Mouse (Mus musculus) embryo, embryonic 10 days (tissue): ENCODE measurements at regions not wholly inside any gene's neighbourhood (a gene's known extent, or its start where the extent isn't known, plus 50 kb on each side); places are given as distances from the start of the nearest gene placed in this dataset.

Source experiments
- DNase-seq: peaks from one replicate; pipeline ENCODE4 v3.0.0-alpha.2; 2015; ENCODE audit warnings: low spot score

DNA sequence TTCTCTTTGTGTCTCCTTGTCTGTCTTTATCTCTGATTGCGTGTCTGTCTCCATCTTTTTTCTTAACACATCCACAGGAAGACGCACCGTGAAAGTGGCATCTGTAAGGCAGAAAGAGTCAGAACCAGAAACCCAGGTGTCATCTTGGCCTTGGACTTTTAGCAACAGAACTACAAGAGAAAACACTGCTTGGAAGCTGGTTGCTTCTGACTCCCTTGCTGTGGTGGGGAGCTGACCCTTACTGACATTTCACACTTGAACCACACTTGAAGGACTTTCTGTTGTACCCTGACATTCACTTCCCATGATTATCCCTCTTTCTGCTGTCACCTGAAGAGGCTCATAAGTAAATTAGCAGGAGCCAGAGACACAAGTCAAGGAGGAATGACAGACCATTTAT is 180.6 kb downstream of the Irx2 start:
- no peak for DNase-seq

- no peak for DNase-seq
These were observed 182.0 kb downstream of the Irx2 start for GRCm38 (mm10) chr13:72810626-72811025.

GRCm38 (mm10) chr13:72814616-72815015 is 186.0 kb downstream of the Irx2 start:
- DNase-seq, result no peak

- DNase-seq, result peak; percentile 74
These were observed 186.8 kb downstream of the Irx2 start for GRCm38 (mm10) chr13:72815236-72815932.

GRCm38 (mm10) chr13:72815933-72816553 is 187.4 kb downstream of the Irx2 start:
- peak; percentile 30 for DNase-seq

- DNase-seq, result peak; percentile 5
These were observed 188.2 kb downstream of the Irx2 start for GRCm38 (mm10) chr13:72816856-72817255.

DNA sequence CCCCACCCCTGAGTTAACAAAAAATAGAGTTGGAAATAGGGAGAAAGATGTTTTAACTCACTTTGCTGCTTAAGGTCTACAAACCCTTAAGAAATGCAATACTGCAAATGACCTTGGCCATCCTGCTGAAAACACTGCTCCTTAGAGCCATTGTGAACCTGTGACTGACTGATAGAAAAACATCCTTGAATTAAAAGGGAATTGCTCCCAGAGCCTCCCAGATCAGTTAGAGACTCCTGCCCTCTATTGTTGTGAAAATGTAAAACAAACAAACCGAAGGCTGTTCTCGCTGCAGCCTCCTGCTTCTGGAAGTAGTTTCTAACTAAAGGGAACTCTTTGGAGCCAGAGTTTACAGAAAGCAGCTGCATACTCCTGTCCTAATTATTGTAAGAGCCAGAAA is 188.9 kb downstream of the Irx2 start:
- peak; percentile 7 for DNase-seq

DNA sequence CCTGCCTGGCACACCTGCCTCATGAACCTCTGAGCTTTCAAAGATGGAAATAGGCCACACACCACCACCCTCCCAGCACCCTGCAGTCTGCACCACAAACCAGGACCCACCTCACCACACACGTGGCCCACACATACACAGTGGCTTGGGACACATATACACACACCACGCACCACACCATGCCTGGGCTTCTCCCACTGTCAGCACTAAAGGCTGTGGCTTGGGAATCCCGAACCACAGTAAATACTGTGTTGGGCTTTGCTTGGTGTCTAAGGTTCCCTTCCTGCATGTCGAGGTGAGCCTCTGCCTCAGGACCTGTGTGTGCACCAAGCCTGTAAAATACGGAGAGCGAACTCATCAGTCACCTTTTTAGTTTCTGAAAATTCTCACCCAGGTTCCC is 189.3 kb downstream of the Irx2 start:
- DNase-seq, result peak; percentile 32

DNA sequence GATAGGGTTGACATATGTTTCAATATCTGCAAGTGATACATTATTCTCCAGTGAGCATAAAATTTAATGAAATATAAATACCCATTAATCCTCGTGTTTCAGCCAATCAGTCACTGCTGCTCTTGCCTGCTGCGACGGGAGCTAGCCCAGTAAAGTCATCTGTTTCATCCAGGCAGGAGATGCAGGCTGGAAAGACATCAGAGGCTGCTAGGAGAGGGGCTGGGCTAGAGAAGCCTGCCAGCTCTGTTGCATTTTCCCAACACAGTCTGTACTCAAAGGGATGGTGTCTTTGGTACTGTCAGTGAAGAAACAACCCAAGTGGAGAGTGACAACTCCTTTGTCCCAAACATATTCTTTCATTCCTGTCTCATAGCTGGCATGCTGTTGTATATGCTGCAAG is 198.0 kb downstream of the Irx2 start:
- DNase-seq, result no peak

GRCm38 (mm10) chr13:72829331-72829730 is 200.7 kb downstream of the Irx2 start:
- no peak for DNase-seq

DNA sequence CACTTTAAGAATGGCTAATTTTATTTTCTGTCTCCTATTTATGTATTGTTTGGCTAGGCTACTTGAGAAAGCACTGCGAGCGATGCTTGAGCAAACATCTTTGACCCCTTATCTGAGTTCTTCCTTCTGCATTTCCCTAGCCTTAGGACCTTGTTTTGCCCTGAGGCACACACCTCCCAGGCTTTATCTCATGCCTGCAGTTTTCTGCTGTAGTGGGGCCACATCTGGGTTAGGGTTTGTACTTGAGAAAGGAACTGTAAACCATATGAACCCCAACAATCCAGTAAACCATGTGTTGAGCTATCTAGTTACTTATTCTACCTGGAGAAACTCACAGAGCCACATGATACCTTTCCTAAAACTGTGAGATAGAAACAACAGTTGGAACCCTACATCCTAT is 204.7 kb downstream of the Irx2 start:
- DNase-seq, result no peak

DNA sequence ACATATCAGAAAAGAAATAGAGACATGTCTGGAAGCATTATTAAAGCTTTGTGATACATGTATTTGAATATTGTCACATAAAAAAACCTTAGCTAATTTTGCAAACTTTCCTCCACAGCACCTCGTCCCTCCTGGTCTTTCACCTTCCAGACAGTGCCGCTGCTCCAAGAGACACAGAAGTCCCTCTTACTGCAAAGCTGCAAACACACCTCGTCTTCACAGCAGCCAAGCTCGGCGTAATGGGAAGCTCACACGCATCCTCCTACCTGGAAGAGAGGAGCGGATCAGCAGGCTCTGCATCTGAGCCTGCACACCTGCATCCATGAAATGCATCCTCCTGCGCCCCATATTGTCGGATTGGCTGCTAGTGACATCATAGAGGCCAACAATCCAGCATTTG is 208.4 kb downstream of the Irx2 start:
- DNase-seq, result no peak

DNA sequence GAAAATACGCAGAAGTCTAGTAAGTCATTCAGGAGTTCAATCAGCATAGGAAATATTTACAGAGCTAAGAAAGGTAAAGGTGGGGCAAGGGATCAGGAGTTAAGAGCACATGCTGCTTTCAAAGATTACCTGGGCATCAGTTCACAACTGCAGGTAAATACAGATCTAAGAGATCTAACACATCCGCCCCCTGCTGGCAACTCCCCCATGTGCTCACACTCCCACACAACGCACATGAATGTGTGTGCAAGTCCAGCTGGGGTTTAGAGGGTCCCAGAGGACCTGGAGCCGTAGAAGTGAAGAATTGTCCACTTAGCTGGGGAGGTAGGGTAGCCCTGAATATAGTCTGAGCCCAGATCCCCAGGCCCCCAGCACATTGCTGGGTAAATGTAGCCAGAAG is 219.5 kb downstream of the Irx2 start:
- DNase-seq, result no peak

- no peak for DNase-seq
These were observed 221.2 kb downstream of the Irx2 start for GRCm38 (mm10) chr13:72849841-72850240.

DNA sequence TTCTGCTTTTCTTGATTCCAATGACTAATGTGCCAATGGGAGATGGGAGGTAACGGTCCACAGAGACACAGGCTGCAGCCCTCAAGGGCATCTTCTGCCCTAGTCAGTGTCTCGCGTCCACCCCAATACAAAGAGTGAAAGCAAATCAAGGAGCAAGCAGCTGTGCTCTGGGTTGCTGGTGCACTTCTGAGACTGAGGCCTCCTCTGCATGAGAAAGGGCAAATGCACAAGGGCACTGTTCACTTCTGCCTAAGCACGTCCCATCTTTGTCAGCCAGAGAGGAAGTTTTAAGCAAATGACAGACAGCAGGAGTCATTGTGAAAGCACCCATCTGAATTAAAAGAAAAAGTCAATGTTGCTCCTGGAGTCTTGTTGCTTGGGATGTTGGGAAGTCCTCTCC is 224.3 kb downstream of the Irx2 start:
- DNase-seq, result no peak

DNA sequence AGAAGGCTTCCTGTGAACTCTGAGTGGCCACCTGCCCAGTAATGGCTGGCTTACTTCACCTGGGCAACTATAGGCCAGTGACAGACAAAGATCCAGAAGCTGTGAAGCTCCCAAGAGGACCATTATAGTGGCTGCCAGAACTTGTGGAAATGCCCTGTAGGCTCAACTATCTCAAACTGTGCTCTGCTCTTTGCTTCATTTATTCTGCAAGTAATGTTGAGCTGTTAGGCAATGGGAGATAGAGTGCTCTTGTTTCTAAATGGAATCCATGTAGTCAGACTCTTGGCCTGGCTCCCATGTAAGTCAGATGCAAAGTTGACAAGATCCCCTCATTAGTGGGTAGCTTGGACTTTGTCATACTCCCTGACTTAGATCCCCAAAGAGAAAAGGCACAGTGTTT is 247.3 kb downstream of the Irx2 start:
- DNase-seq, result no peak

- DNase-seq, result peak; percentile 57
These were observed 266.4 kb downstream of the Irx2 start for GRCm38 (mm10) chr13:72894982-72895381.

DNA sequence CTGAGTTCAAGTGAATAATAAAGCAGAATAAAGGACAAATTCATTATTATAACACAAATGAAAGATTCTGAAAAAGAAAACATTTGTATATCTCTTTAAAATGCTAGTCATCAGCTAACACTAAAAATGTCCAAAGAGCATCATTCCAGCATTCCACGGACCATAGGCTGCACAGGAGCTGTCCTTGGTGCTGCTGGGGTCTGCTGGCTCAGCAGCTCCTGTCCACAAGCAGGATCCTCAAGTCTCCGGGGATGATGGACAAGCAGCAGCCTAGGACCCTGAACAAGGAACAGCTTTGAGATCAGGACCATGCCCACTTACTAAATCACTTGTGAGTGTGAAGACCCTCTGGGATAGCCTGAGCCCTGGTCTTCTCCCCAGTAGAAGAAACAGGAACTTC is 274.0 kb downstream of the Irx2 start:
- DNase-seq, result peak; percentile 79

DNA sequence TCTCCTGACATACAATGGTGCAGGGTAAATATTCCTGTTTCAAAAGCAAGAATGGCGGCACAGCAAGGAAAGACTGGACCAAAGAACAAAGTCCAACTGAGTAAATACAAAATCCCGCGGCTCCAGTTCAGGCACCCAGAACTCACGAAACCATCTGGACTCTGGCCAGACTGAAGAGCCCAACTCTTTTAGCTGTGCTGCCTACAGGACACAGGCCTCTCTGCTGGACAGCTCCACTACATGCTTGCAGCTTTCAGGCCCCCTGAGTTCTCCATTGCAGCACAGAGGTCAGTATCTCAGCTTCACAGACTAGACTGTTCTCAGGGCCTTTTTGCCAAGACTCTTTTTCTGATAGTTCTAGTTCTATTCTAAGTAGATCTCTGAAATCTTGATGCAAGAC is 290.3 kb downstream of the Irx2 start:
- DNase-seq, result peak; percentile 45

DNA sequence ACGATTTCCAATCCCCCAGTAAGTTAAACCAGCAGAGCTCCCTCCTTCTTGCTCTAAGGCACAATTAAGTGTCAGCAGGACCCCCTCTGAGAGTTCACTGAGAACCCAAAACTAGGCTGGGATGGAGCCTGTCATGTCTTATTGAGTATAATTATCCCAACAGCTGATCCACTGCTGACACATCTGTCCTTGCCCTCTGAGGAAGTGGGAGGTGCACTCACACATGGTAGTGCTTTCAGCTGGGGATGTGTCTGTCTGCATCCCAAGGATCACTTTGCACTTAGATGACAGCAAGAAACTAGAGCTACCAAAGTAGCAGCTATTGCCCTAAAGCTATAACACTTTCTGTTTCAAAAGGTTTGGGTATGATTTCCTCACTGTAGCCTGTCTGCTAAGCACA is 291.7 kb downstream of the Irx2 start:
- DNase-seq, result no peak

- no peak for DNase-seq
These were observed 296.0 kb downstream of the Irx2 start for GRCm38 (mm10) chr13:72924560-72925135.

DNA sequence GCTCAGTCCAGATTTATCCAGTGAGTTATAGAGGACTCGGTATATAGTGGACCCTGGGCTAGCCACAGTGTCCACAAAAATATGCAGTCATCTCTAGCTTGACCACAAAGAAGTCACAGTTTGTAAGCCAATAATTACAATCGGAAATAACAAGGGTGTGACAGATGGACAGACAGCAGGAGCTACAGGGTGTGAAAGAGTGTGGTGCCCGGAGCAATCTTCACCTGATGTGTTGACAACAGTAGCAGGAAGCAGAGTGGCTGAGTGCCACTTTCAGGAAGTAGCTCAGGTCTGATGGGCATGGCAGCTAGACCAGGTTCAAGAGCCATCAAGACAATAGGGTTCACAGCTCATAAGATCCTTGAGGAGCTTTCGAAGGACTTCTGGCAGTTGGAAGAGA is 308.6 kb downstream of the Irx2 start:
- no peak for DNase-seq

DNA sequence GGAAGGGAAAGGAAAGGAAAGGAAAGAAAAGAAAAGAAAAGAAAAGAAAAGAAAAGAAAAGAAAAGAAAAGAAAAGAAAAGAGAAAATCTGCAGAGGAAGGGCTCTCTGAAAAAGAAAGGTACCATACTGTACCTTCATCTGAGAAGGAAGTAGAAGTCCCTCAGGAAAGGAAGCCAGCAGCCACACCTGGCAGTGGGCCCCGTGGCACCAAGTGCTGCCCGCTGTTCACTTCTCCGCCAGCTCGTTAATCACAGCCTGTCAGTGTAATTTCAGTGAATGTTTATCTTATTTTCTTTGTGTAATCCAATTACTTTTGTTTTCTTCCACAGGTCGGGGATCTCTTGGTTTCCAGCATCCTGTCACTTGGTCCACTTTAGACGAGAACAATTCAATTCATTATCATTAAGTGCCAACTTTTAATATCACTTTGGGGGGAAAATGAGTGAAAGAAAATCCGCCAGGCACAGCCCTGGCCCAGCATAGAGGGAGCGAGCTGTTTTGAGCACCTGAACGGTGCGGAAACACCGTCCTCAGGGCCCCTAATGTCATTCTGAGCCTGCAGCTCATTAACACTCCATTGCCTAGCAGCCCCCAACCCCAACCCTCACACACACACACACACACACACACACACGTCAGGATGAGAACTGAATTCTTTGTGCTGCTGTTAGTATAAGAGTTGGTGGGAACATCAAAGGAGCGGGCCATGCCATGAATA is 309.7 kb downstream of the Irx2 start:
- no peak for DNase-seq
